Mouse (Mus musculus) kidney, adult 2 months (tissue): Measurements from ENCODE around the gene Olfr702. TPM values are rescaled to one million over a fixed set of nuclear protein-coding genes. Genes with fewer than 3 reads are reported as not detected.
A peak's percentile ranks its signal among the peaks of the same experiment; 100 is the strongest.

Experiments used
- DNase-seq: peaks from one replicate; pipeline ENCODE4 v3.0.0; 2021
- H3K27ac ChIP-seq: fragments of 200-500 bp; 2 replicates; pipeline ENCODE4 v1.5.1; 2012; ENCODE audit warnings: low read depth, low read length, control low read depth, inconsistent platforms; ENCODE audit not compliant: insufficient read depth
- H3K27me3 ChIP-seq: fragments of 200-500 bp; replicated peaks from 2 replicates; pipeline ENCODE4 v1.6.1; 2012; ENCODE audit warnings: mild to moderate bottlenecking, moderate library complexity, low read length, inconsistent platforms; ENCODE audit not compliant: control insufficient read depth, insufficient read depth
- H3K36me3 ChIP-seq: fragments of 200-500 bp; 2 replicates; pipeline ENCODE4 v1.6.1; 2012; ENCODE audit warnings: mild to moderate bottlenecking, moderate library complexity, low read length, inconsistent platforms; ENCODE audit not compliant: control insufficient read depth, insufficient read depth
- H3K4me1 ChIP-seq: fragments of 200-500 bp; 2 replicates; pipeline ENCODE4 v1.6.1; 2011; ENCODE audit warnings: low read length; ENCODE audit not compliant: control insufficient read depth, insufficient read depth
- H3K4me3 ChIP-seq: fragments of 200-500 bp; 2 replicates; pipeline ENCODE4 v1.5.1; 2011; ENCODE audit warnings: mild to moderate bottlenecking, low read depth, low read length, control low read depth; ENCODE audit not compliant: insufficient read depth
- CTCF ChIP-seq: fragments of 200-500 bp; conservative IDR thresholded peaks from 2 replicates; pipeline ENCODE4 v1.5.1; 2011; ENCODE audit warnings: low read depth, mild to moderate bottlenecking, control low read depth, low read length, moderate library complexity, mixed read lengths; ENCODE audit not compliant: insufficient read depth, insufficient read length
- POLR2A ChIP-seq: fragments of 200-500 bp; IDR thresholded peaks from one replicate; pipeline ENCODE4 v1.6.1; 2011; ENCODE audit warnings: low read depth, low read length, control low read depth
- WGBS: fragments of 180-500 bp; shearing (Covaris S2); methylation state at CpG from one replicate; pipeline ENCODE4 v1.1.7; 2018; 5-methylcytosine and 5-hydroxymethylcytosine counted together
- polyA plus RNA-seq: library from polyadenylated mRNA; depleted of rRNA; stranded (reverse); fragments of >200 nt; gene quantifications from 2 replicates; pipeline ENCODE4 v1.2.3, GENCODE M21; 2012; rRNA removed

Olfr702 gene
- polyA plus RNA-seq, result not detected in 2 replicates

- H3K4me3 ChIP-seq, result no peak within 1 kb of the TSS
- H3K4me1 ChIP-seq, result no peaks in the 10 kb centered on the region
- H3K27ac ChIP-seq, result no peak within 1 kb of the TSS
- no peaks in the 10 kb centered on the region for H3K27me3 ChIP-seq
- H3K36me3 ChIP-seq, result no peaks in the 10 kb centered on the region
- TF ChIP-seq POLR2A (no peak), CTCF (no peak)
- DNase-seq, result no peak
Measured at GRCm38 (mm10) chr7:106833793-106834192, at the start of gene Olfr702. TSS of gene Olfr702 (minus strand) at chr7:106833893.

GRCm38 (mm10) chr7:106876791-106877190, 43.1 kb upstream of the Olfr702 start, which contains the start of gene Olfr705:
TSS of gene Olfr705 (minus strand) at chr7:106876891.
- 80% methylated on average over 3 of the region's 3 CpGs for WGBS
- no peaks in the 10 kb centered on the region for H3K36me3 ChIP-seq
- DNase-seq, result no peak
- no peak within 1 kb of the TSS for H3K27ac ChIP-seq
- H3K4me1 ChIP-seq, result no peaks in the 10 kb centered on the region
- no peak within 1 kb of the TSS for H3K4me3 ChIP-seq
- no peak for TF ChIP-seq CTCF
- TF ChIP-seq POLR2A, result no peak
- H3K27me3 ChIP-seq, result no peaks in the 10 kb centered on the region

GRCm38 (mm10) chr7:106862885-106863284, 29.2 kb upstream of the Olfr702 start, which contains the start of gene Olfr704:
TSS of gene Olfr704 (plus strand) at chr7:106863185.
- no peaks in the 10 kb centered on the region for H3K36me3 ChIP-seq
- no peak within 1 kb of the TSS for H3K27ac ChIP-seq
- no peak for DNase-seq
- TF ChIP-seq CTCF, result no peak
- TF ChIP-seq POLR2A, result no peak
- H3K4me1 ChIP-seq, result no peaks in the 10 kb centered on the region
- no peaks in the 10 kb centered on the region for H3K27me3 ChIP-seq
- H3K4me3 ChIP-seq, result no peak within 1 kb of the TSS

DNA sequence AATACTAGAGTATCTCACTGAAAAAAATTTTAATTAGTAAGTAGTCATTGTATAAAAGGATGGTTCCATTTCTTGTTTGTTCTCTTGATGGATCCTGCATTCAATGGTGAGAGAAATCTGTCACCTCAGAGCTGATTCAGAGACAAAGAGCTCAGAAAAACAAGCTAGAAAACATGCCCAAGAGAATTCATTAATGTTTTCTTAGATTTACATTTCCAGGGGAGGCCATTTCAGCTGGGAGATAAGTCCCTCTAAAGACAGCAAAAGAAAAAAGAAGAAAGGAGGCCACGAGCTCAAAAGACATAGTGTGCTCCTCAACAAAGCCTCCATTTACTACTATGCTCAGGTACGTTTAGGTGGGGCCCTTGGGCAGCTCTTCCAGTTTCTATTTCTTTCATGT, 9.4 kb upstream of the Olfr702 start, which contains the start of gene Olfr703:
Gene Olfr703, plus strand, starts transcription at position 301 of the 400 bp plus-strand sequence.
- Histone ChIP-seq H3K4me3 (no peak within 1 kb of the TSS), H3K4me1 (no peaks in the 10 kb centered on the region), H3K27ac (no peak within 1 kb of the TSS), H3K27me3 (no peaks in the 10 kb centered on the region), H3K36me3 (no peaks in the 10 kb centered on the region)
- DNase-seq, result no peak
- TF ChIP-seq POLR2A (no peak), CTCF (no peak)
- WGBS, result 61% methylated on average over 2 of the region's 2 CpGs

GRCm38 (mm10) chr7:106818414-106818813, 15.3 kb downstream of the Olfr702 start:
- H3K4me3 ChIP-seq, result no peak overlapping the region
- no peak overlapping the region for H3K27ac ChIP-seq
- H3K4me1 ChIP-seq, result no peaks in the 10 kb centered on the region
- no peaks in the 10 kb centered on the region for H3K36me3 ChIP-seq
- H3K27me3 ChIP-seq, result no peaks in the 10 kb centered on the region
- TF ChIP-seq POLR2A, result no peak
- TF ChIP-seq CTCF, result no peak
- DNase-seq, result no peak

DNA sequence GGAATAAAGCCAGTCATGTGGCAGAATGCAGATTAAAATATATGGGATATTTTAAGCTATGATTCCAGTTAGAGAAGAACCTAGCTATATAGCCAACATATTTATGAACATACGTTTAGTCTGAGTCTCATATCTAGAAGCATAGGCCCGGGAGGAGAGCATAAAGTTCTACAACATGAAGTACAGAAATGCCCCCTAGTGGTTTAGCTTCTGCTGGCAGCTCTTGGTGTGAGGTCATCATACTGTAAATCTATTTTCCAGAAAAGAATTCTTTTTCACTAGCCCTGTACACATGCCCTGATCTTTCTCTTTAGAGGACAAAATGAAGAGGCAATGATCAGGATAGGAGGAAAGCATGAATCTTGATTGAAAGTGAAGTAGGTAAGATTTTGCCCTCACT, 17.9 kb downstream of the Olfr702 start:
- TF ChIP-seq POLR2A, result no peak
- Histone ChIP-seq H3K27ac (no peak overlapping the region), H3K36me3 (no peaks in the 10 kb centered on the region), H3K4me1 (no peaks in the 10 kb centered on the region), H3K27me3 (no peaks in the 10 kb centered on the region), H3K4me3 (no peak overlapping the region)
- peak; percentile 14 for DNase-seq
- 25% methylated on average over 2 of the region's 2 CpGs for WGBS

GRCm38 (mm10) chr7:106813829-106814228, 19.9 kb downstream of the Olfr702 start, which contains the start of gene Olfr701:
TSS of gene Olfr701 (plus strand) at chr7:106814129.
- H3K27me3 ChIP-seq, result no peaks in the 10 kb centered on the region; the same call in 1 of the 2 replicates
- H3K4me1 ChIP-seq, result no peaks in the 10 kb centered on the region
- no peak for TF ChIP-seq POLR2A
- no peak for TF ChIP-seq CTCF
- no peak for DNase-seq
- WGBS, result 64% methylated on average over 2 of the region's 2 CpGs
- H3K4me3 ChIP-seq, result no peak within 1 kb of the TSS
- H3K36me3 ChIP-seq, result no peaks in the 10 kb centered on the region
- H3K27ac ChIP-seq, result no peak within 1 kb of the TSS

- TF ChIP-seq CTCF (no peak), POLR2A (no peak)
- no peak within 1 kb of the TSS for H3K27ac ChIP-seq
- H3K4me1 ChIP-seq, result no peaks in the 10 kb centered on the region
- H3K27me3 ChIP-seq, result no peaks in the 10 kb centered on the region; the same call in 1 of the 2 replicates
- no peak within 1 kb of the TSS for H3K4me3 ChIP-seq
- 95% methylated on average over 1 of the region's 1 CpGs for WGBS
- no peaks in the 10 kb centered on the region for H3K36me3 ChIP-seq
- DNase-seq, result no peak
Measured at GRCm38 (mm10) chr7:106808734-106809133, 25.0 kb downstream of the Olfr702 start, which contains the start of gene Olfr700. TSS of gene Olfr700 (minus strand) at chr7:106808834.
